Mouse (Mus musculus): ENCODE data around the gene Ank2. TPM values are rescaled to one million over a fixed set of nuclear protein-coding genes. Genes with fewer than 3 reads are reported as not detected.

Gene Ank2
- polyA plus RNA-seq, 1 experiment, result 4.6 TPM

GRCm38 (mm10) chr3:126903543-126903942 is 595.6 kb downstream of the Ank2 start:
- Histone ChIP-seq H3K27me3 (ENCODE audit: control insufficient read depth, insufficient read depth, low read length) (no peaks in the 10 kb centered on the region), H3K36me3 (ENCODE audit: control insufficient read depth, insufficient read depth, low read length) (no peaks in the 10 kb centered on the region), H3K27ac (ENCODE audit: control insufficient read depth, insufficient read depth, low read length) (no peak overlapping the region), H3K4me1 (replicated peaks; ENCODE audit: control insufficient read depth, insufficient read depth, low read length) (no peaks in the 10 kb centered on the region), H3K4me3 (ENCODE audit: control insufficient read depth, insufficient read depth, low read length) (no peak overlapping the region)
- WGBS, result 14% methylated on average over 3 of the region's 3 CpGs
- TF ChIP-seq POLR2A (IDR thresholded peaks at IDR 0.05; ENCODE audit: control insufficient read depth, extremely low read depth, insufficient read depth, low read length, poor library complexity) (no peak), CTCF (IDR thresholded peaks at IDR 0.05; ENCODE audit: borderline replicate concordance, control insufficient read depth, extremely low read depth, insufficient read depth, low read length, poor library complexity) (no peak)
- peak; percentile 22 for DNase-seq

DNA sequence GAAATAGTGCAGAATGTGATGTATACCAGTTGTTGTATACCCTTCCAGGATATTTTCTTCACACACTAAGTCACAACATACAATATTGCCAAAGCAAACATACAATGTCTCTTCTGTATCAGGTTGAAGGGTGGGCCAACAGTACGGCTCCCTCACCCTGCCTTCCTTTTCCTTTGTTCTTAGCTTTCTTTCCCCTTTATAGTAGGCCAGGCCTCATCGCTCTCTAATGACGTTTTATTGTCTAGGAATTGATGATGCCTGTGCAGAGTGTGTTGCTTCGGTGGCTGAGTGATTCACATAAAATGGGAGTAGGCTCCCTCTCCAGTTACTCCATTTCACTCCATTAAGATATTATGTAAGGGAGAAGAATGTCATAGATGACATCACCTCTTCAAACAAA is 612.5 kb downstream of the Ank2 start:
- no peaks in the 10 kb centered on the region for H3K27me3 ChIP-seq (ENCODE audit: control insufficient read depth, insufficient read depth, low read length)
- TF ChIP-seq POLR2A (IDR thresholded peaks at IDR 0.05; ENCODE audit: control insufficient read depth, extremely low read depth, insufficient read depth, low read length, poor library complexity), result no peak
- TF ChIP-seq CTCF (IDR thresholded peaks at IDR 0.05; ENCODE audit: borderline replicate concordance, control insufficient read depth, extremely low read depth, insufficient read depth, low read length, poor library complexity), result no peak
- DNase-seq, result no peak
- H3K4me3 ChIP-seq (ENCODE audit: control insufficient read depth, insufficient read depth, low read length), result no peak overlapping the region
- no peak overlapping the region for H3K27ac ChIP-seq (ENCODE audit: control insufficient read depth, insufficient read depth, low read length)
- no peaks in the 10 kb centered on the region for H3K4me1 ChIP-seq (replicated peaks; ENCODE audit: control insufficient read depth, insufficient read depth, low read length)
- no peaks in the 10 kb centered on the region for H3K36me3 ChIP-seq (ENCODE audit: control insufficient read depth, insufficient read depth, low read length)
- 95% methylated on average over 4 of the region's 4 CpGs for WGBS

- no peak for DNase-seq
- WGBS, result 94% methylated on average over 4 of the region's 4 CpGs
- Histone ChIP-seq H3K4me1 (replicated peaks; ENCODE audit: control insufficient read depth, insufficient read depth, low read length) (no peaks in the 10 kb centered on the region), H3K4me3 (ENCODE audit: control insufficient read depth, insufficient read depth, low read length) (no peak overlapping the region), H3K36me3 (ENCODE audit: control insufficient read depth, insufficient read depth, low read length) (no peaks in the 10 kb centered on the region), H3K27me3 (ENCODE audit: control insufficient read depth, insufficient read depth, low read length) (no peaks in the 10 kb centered on the region), H3K27ac (ENCODE audit: control insufficient read depth, insufficient read depth, low read length) (no peak overlapping the region)
- no peak for TF ChIP-seq CTCF (IDR thresholded peaks at IDR 0.05; ENCODE audit: borderline replicate concordance, control insufficient read depth, extremely low read depth, insufficient read depth, low read length, poor library complexity)
- TF ChIP-seq POLR2A (IDR thresholded peaks at IDR 0.05; ENCODE audit: control insufficient read depth, extremely low read depth, insufficient read depth, low read length, poor library complexity), result no peak
These were observed 613.1 kb downstream of the Ank2 start for GRCm38 (mm10) chr3:126886090-126886489.

GRCm38 (mm10) chr3:126878233-126878632 is 620.9 kb downstream of the Ank2 start:
- Histone ChIP-seq H3K27me3 (ENCODE audit: control insufficient read depth, insufficient read depth, low read length) (no peaks in the 10 kb centered on the region), H3K4me1 (replicated peaks; ENCODE audit: control insufficient read depth, insufficient read depth, low read length) (no peaks in the 10 kb centered on the region), H3K27ac (ENCODE audit: control insufficient read depth, insufficient read depth, low read length) (no peak overlapping the region), H3K4me3 (ENCODE audit: control insufficient read depth, insufficient read depth, low read length) (no peak overlapping the region), H3K36me3 (ENCODE audit: control insufficient read depth, insufficient read depth, low read length) (no peaks in the 10 kb centered on the region)
- TF ChIP-seq POLR2A (IDR thresholded peaks at IDR 0.05; ENCODE audit: control insufficient read depth, extremely low read depth, insufficient read depth, low read length, poor library complexity) (no peak), CTCF (IDR thresholded peaks at IDR 0.05; ENCODE audit: borderline replicate concordance, control insufficient read depth, extremely low read depth, insufficient read depth, low read length, poor library complexity) (no peak)
- DNase-seq, result no peak
- 67% methylated on average over 1 of the region's 1 CpGs for WGBS

Other genes with a start within 250 kb of the Ank2 start
- gene Larp7, start 54.0 kb upstream of the Ank2 start, polyA plus RNA-seq (2012; rRNA removed), result 2.8 and 3.5 TPM in 2 replicates
- 2.6 and 4.2 TPM in 2 replicates for gene Zgrf1, start 54.1 kb upstream of the Ank2 start, polyA plus RNA-seq (2012; rRNA removed)
- 0.09 and 0.20 TPM in 2 replicates for gene Neurog2, start 133.8 kb upstream of the Ank2 start, polyA plus RNA-seq (2012; rRNA removed)

Data from thymus, adult 2 months (tissue).